Mouse (Mus musculus): ENCODE data around the gene S1pr4. TPM values are rescaled to one million over a fixed set of nuclear protein-coding genes. Genes with fewer than 3 reads are reported as not detected.

S1pr4 gene
- polyA plus RNA-seq, 1 experiment from 2014 or later = 0.65 TPM

DNA sequence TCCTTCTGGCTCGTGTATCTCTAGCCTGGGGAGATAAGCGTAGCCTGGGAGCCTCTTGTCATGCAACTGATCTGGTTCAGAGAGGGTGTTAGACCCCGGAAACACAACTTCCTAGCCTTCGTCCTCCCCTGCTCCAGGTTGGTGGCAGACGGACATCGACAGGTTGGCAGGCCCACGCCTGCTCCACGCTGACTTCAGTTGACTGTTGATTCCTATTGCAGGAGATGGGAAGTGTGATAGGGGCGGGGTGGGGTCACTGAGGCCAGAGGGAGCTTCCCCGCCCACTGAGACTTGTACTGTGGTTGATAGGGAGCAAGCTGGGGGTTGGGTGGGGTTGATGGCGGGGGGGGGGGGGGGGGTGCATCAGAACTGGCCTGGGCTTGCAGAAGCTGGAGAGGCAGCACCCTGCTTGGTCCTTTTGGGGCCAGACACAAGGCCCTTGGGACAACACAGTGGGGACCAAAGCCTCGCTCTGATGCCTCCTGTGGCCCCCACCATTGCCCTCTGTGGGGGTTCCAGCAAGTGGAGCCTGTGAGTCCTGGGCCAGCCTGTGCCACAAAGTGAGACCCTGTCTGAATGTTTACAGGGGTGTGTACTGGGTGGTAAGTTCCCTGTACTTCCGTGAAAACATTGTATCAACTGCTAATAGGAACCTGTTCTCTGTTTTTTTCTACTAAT is 25.2 kb upstream of the S1pr4 start:
- WGBS = 58% methylated on average over 12 of the region's 13 CpGs
- no peak for DNase-seq (ENCODE audit: low spot score)
- ATAC-seq (ENCODE audit: low read depth) = no peak

DNA sequence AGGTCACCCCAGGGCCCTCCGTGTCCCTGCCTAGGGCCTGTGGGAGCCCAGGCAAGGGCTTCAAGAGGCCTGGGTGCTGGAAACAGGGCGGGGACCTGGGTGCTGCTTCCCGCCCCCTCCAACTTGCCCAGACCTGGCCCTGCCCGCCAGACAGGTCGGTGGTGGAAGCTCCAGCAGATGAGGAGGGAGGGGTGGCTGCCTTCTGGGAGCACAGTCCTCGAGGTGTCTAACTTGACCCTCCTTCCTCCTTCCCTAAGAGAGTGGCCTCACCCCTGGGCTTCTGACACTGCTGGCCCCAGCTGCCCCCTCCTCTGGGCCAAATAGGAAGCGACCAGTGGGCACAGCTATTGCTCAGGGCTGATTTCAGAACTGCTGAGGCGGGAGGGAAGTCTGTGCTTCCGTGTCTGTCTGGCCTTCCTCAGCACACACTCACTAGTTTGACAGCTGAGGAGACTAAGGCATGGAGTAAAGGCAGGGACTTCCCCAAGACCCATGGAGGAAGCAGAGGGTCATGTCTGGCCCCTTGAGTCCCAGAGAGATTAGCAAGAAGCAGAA is 24.2 kb upstream of the S1pr4 start, which contains the start of gene Gna15:
Gene Gna15 (minus strand): TSS at position 175 of the 555 bp plus-strand sequence.
- H3K36me3 ChIP-seq (ENCODE audit: control insufficient read depth, insufficient read depth, low read length) = 0 out of 2 replicates have a peak, but pooled peaks cover 5% of the 10 kb centered on the region
- H3K4me3 ChIP-seq (ENCODE audit: low read depth, low read length) = 0 out of 2 replicates have a peak within 1 kb of the TSS, but pooled peaks have one; percentile 15
- no peaks in the 10 kb centered on the region for H3K27me3 ChIP-seq (replicated peaks; ENCODE audit: control insufficient read depth, insufficient read depth, low read length)
- no peaks in the 10 kb centered on the region for H3K9me3 ChIP-seq (ENCODE audit: control insufficient read depth, low read length)
- DNase-seq (ENCODE audit: low spot score) (peak; percentile 27), ATAC-seq (ENCODE audit: low read depth) (0 out of 2 replicates have a peak, but pooled peaks have one; percentile 34)
- H3K9ac ChIP-seq (ENCODE audit: low read depth, low read length) = no peak within 1 kb of the TSS
- peak within 1 kb of the TSS; percentile 21; the same call in 1 of the 2 replicates for H3K4me2 ChIP-seq (ENCODE audit: low read depth, low read length)
- no peak within 1 kb of the TSS for H3K27ac ChIP-seq (replicated peaks; ENCODE audit: low read depth, low read length)
- 22% methylated on average over 6 of the region's 9 CpGs for WGBS
- no peaks in the 10 kb centered on the region for H3K4me1 ChIP-seq (ENCODE audit: control insufficient read depth, insufficient read depth, low read length)

More for the DNA sequence above, 25.2 kb upstream of the S1pr4 start:
- H3K4me1 ChIP-seq (ENCODE audit: control insufficient read depth, insufficient read depth, low read length) = no peaks in the 10 kb centered on the region
- no peak overlapping the region for H3K27ac ChIP-seq (replicated peaks; ENCODE audit: low read depth, low read length)
- no peaks in the 10 kb centered on the region for H3K27me3 ChIP-seq (replicated peaks; ENCODE audit: control insufficient read depth, insufficient read depth, low read length)
- H3K9me3 ChIP-seq (ENCODE audit: control insufficient read depth, low read length) = no peaks in the 10 kb centered on the region
- H3K36me3 ChIP-seq (ENCODE audit: control insufficient read depth, insufficient read depth, low read length) = peaks cover 15% of the 10 kb centered on the region; the same call in 1 of the 2 replicates
- H3K4me2 ChIP-seq (ENCODE audit: low read depth, low read length) = no peak overlapping the region
- H3K9ac ChIP-seq (ENCODE audit: low read depth, low read length) = no peak overlapping the region
- no peak overlapping the region for H3K4me3 ChIP-seq (ENCODE audit: low read depth, low read length)

DNA sequence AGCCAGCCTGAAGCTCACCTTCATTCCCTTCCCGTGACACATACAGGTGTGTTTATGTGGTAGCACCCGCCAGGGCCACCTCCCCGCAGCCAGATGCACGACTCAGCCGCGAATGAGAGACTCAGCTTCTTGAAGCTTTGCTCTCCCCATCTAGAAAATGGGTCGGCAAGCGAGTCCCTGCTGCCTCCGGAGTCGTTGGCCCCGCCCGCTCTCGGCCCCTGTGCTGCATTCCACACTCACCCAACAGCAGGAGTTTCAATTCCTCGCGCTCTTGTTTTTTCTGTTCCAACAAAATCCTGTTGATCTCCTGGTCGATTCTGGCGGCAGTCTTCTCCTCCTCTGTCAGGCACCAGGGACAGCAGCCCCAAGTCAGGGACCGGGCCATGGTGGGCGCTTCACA is 23.6 kb upstream of the S1pr4 start:
- 20% methylated on average over 19 of the region's 19 CpGs for WGBS
- DNase-seq (ENCODE audit: low spot score) = no peak
- H3K36me3 ChIP-seq (ENCODE audit: control insufficient read depth, insufficient read depth, low read length) = no peaks in the 10 kb centered on the region
- H3K27ac ChIP-seq (replicated peaks; ENCODE audit: low read depth, low read length) = no peak overlapping the region
- ATAC-seq (ENCODE audit: low read depth) = no peak
- H3K4me3 ChIP-seq (ENCODE audit: low read depth, low read length) = 0 out of 2 replicates have a peak overlapping the region, but pooled peaks have one; percentile 15
- H3K27me3 ChIP-seq (replicated peaks; ENCODE audit: control insufficient read depth, insufficient read depth, low read length) = no peaks in the 10 kb centered on the region
- H3K4me2 ChIP-seq (ENCODE audit: low read depth, low read length) = peak overlapping the region; percentile 21; the same call in 1 of the 2 replicates
- no peak overlapping the region for H3K9ac ChIP-seq (ENCODE audit: low read depth, low read length)
- no peaks in the 10 kb centered on the region for H3K9me3 ChIP-seq (ENCODE audit: control insufficient read depth, low read length)
- H3K4me1 ChIP-seq (ENCODE audit: control insufficient read depth, insufficient read depth, low read length) = no peaks in the 10 kb centered on the region

DNA sequence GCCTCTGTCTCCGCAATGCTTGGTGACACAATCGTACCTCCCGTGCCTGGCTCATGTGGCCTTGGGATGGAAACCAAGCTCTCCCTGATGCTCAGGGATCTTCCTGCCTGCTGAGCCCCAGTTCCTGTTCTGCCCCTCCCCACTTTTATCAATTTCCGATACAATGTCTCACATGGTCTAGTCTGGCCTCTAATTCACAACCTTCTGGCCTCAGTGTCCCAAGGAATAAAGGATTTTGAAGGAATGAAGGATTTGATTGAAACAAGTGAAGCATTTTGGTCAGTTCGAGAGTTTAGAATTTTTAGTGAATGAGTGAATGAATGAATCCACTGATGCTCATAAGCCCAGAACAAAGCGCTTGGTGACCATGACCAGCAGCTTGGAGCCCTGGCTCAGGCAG is 23.2 kb upstream of the S1pr4 start:
- H3K4me2 ChIP-seq (ENCODE audit: low read depth, low read length) = 0 out of 2 replicates have a peak overlapping the region, but pooled peaks have one; percentile 21
- DNase-seq (ENCODE audit: low spot score) (no peak), ATAC-seq (ENCODE audit: low read depth) (no peak)
- 77% methylated on average over 6 of the region's 6 CpGs for WGBS
- H3K27me3 ChIP-seq (replicated peaks; ENCODE audit: control insufficient read depth, insufficient read depth, low read length) = no peaks in the 10 kb centered on the region
- no peaks in the 10 kb centered on the region for H3K36me3 ChIP-seq (ENCODE audit: control insufficient read depth, insufficient read depth, low read length)
- no peak overlapping the region for H3K9ac ChIP-seq (ENCODE audit: low read depth, low read length)
- H3K9me3 ChIP-seq (ENCODE audit: control insufficient read depth, low read length) = no peaks in the 10 kb centered on the region
- H3K4me3 ChIP-seq (ENCODE audit: low read depth, low read length) = 0 out of 2 replicates have a peak overlapping the region, but pooled peaks have one; percentile 15
- no peaks in the 10 kb centered on the region for H3K4me1 ChIP-seq (ENCODE audit: control insufficient read depth, insufficient read depth, low read length)
- no peak overlapping the region for H3K27ac ChIP-seq (replicated peaks; ENCODE audit: low read depth, low read length)

DNA sequence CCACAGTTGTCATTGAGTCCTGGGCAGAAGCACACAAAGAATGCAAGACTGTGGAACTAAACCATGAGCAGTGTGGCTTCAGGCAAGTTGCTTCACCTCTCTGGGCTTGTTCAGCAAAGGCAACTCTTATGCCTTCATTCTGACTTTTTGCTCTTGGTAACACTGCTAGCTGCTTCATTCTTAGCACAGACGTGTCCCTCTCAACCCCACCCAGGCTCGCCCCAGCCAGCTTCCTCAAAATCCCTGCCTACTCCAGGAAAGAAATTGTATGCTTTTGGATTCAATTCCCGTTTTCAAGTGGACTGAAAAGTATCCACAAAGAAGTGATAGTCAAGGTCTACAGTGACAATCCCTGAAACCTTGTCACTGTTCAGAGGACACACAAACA is 20.0 kb upstream of the S1pr4 start:
- 77% methylated on average over 3 of the region's 3 CpGs for WGBS
- Histone ChIP-seq H3K27ac (replicated peaks; ENCODE audit: low read depth, low read length) (no peak overlapping the region), H3K27me3 (replicated peaks; ENCODE audit: control insufficient read depth, insufficient read depth, low read length) (no peaks in the 10 kb centered on the region), H3K4me3 (ENCODE audit: low read depth, low read length) (no peak overlapping the region), H3K9me3 (ENCODE audit: control insufficient read depth, low read length) (no peaks in the 10 kb centered on the region), H3K36me3 (ENCODE audit: control insufficient read depth, insufficient read depth, low read length) (no peaks in the 10 kb centered on the region), H3K4me2 (ENCODE audit: low read depth, low read length) (no peak overlapping the region), H3K4me1 (ENCODE audit: control insufficient read depth, insufficient read depth, low read length) (no peaks in the 10 kb centered on the region), H3K9ac (ENCODE audit: low read depth, low read length) (no peak overlapping the region)
- ATAC-seq (ENCODE audit: low read depth) (no peak), DNase-seq (ENCODE audit: low spot score) (no peak)

DNA sequence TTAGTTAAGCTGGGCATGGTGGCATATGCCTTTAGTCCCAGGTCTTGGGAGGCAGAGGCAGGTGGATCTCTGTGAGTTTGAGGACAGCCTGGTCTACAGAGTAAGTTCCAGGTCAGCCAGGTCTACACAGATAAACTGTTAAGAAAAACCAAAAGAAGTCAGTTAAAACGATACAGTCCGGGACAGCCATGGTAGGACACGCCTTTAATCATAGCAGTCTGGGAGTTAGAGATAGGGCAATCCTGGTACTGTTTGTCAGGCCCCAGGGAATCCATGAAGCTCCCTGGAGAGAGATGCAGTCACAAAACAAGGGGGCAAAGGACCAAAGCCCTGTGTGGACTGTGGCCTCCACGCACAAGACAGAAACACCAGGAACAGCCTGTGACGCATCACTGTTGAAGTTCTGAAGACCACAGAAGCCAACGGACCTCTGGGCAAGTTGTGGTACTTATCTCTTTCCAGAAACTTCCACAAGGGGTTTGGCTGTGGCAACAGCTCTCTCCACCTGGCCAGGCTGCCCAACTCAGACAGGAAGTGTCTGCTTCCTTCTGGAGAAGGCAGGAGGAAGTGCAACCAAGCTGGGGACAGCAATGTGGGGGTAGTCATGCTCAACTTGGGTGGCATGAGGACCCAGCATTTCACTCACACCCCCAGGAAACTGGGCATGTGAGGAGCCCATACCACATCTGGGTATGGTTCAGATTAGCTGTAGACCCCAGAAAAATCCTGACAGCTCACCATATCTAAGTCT is 19.5 kb upstream of the S1pr4 start:
- no peaks in the 10 kb centered on the region for H3K4me1 ChIP-seq (ENCODE audit: control insufficient read depth, insufficient read depth, low read length)
- no peaks in the 10 kb centered on the region for H3K27me3 ChIP-seq (replicated peaks; ENCODE audit: control insufficient read depth, insufficient read depth, low read length)
- ATAC-seq (ENCODE audit: low read depth) (no peak), DNase-seq (ENCODE audit: low spot score) (no peak)
- H3K4me2 ChIP-seq (ENCODE audit: low read depth, low read length) = no peak overlapping the region
- H3K27ac ChIP-seq (replicated peaks; ENCODE audit: low read depth, low read length) = no peak overlapping the region
- WGBS = 83% methylated on average over 6 of the region's 6 CpGs
- H3K9me3 ChIP-seq (ENCODE audit: control insufficient read depth, low read length) = no peaks in the 10 kb centered on the region
- H3K4me3 ChIP-seq (ENCODE audit: low read depth, low read length) = no peak overlapping the region
- H3K9ac ChIP-seq (ENCODE audit: low read depth, low read length) = no peak overlapping the region
- no peaks in the 10 kb centered on the region for H3K36me3 ChIP-seq (ENCODE audit: control insufficient read depth, insufficient read depth, low read length)

DNA sequence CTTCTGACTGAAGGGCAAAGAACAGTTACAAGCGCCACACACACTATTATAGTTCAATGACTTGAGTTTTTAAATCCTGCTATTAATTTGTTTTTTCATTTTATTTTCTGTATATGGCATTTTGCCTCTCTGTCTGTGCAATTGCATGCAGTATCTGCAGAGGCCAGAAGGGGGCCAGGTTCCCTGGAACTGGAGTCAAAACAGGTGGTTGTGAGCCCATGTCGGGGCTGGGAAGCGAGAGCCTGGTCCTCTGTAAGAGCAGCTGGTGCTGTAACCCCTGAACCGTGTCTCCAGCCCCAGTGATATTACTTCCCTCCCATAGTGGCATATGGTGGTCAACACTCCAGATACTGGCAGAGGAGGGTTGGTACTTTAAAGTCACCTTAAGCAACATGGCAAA is 18.6 kb upstream of the S1pr4 start:
- 10% methylated on average over 4 of the region's 4 CpGs for WGBS
- ATAC-seq (ENCODE audit: low read depth) = no peak
- no peak overlapping the region for H3K4me2 ChIP-seq (ENCODE audit: low read depth, low read length)
- no peaks in the 10 kb centered on the region for H3K4me1 ChIP-seq (ENCODE audit: control insufficient read depth, insufficient read depth, low read length)
- no peak overlapping the region for H3K9ac ChIP-seq (ENCODE audit: low read depth, low read length)
- H3K36me3 ChIP-seq (ENCODE audit: control insufficient read depth, insufficient read depth, low read length) = no peaks in the 10 kb centered on the region
- no peak overlapping the region for H3K4me3 ChIP-seq (ENCODE audit: low read depth, low read length)
- H3K27ac ChIP-seq (replicated peaks; ENCODE audit: low read depth, low read length) = no peak overlapping the region
- DNase-seq (ENCODE audit: low spot score) = peak; percentile 60
- H3K9me3 ChIP-seq (ENCODE audit: control insufficient read depth, low read length) = no peaks in the 10 kb centered on the region
- H3K27me3 ChIP-seq (replicated peaks; ENCODE audit: control insufficient read depth, insufficient read depth, low read length) = no peaks in the 10 kb centered on the region

DNA sequence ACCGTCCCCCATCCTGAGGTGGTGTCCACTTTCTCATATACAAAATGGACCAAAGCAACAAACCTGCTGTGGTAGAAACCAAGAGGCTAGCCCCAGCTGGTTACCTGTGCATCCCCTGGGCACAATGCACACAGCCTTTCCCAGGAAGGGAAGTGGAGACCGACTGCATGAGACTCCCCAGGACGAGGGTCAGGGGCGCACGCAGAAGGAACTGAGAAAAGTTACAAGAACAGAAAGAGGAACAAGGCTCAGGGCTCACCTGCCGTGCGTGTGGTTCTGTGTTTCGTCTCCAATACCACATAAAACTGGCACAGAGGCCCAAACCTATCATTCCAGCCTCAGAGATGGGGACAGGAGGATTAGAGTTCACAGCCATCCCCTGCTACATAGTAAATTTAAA is 17.3 kb upstream of the S1pr4 start:
- no peak overlapping the region for H3K4me2 ChIP-seq (ENCODE audit: low read depth, low read length)
- DNase-seq (ENCODE audit: low spot score) = no peak
- H3K4me1 ChIP-seq (ENCODE audit: control insufficient read depth, insufficient read depth, low read length) = no peaks in the 10 kb centered on the region
- no peak overlapping the region for H3K27ac ChIP-seq (replicated peaks; ENCODE audit: low read depth, low read length)
- H3K27me3 ChIP-seq (replicated peaks; ENCODE audit: control insufficient read depth, insufficient read depth, low read length) = no peaks in the 10 kb centered on the region
- H3K9ac ChIP-seq (ENCODE audit: low read depth, low read length) = no peak overlapping the region
- 72% methylated on average over 8 of the region's 8 CpGs for WGBS
- no peak for ATAC-seq (ENCODE audit: low read depth)
- H3K4me3 ChIP-seq (ENCODE audit: low read depth, low read length) = no peak overlapping the region
- H3K9me3 ChIP-seq (ENCODE audit: control insufficient read depth, low read length) = no peaks in the 10 kb centered on the region
- H3K36me3 ChIP-seq (ENCODE audit: control insufficient read depth, insufficient read depth, low read length) = no peaks in the 10 kb centered on the region
